Mouse (Mus musculus) inflammation-experienced regulatory T-cells, adult 6 months (primary cell): Measurements from ENCODE around the gene Nmrk1. TPM values are rescaled to one million over a fixed set of nuclear protein-coding genes. Genes with fewer than 3 reads are reported as not detected.
"Not testable (repeated sequence)": the region's sequence is repeated elsewhere in the genome, so short reads cannot be mapped to it uniquely, and the experiment has no call there.

ENCODE experiments used
- ATAC-seq: one replicate; pipeline ENCODE4 v1.8.0; 2017
- polyA plus RNA-seq, 3 experiments: library from polyadenylated mRNA; unstranded; fragments of 100-300 nt; shearing (Covaris generic); gene quantifications; one replicate each; pipeline ENCODE4 v1.2.1; 2017

Gene Nmrk1
- 10 to 100 TPM in 1 of 3 experiments, 1 to 10 TPM in 2; 6.7 to 16.1 (median 8.9) TPM for polyA plus RNA-seq

GRCm38 (mm10) chr19:18631644-18632219, at the start of gene Nmrk1, which contains the start of gene Ostf1:
Nmrk1 (plus strand) TSS chr19:18631950.
Ostf1 (minus strand) TSS chr19:18631823.
- peak; percentile 87 for ATAC-seq

- no peak for ATAC-seq
These were observed 49.5 kb upstream of the Nmrk1 start for GRCm38 (mm10) chr19:18582226-18582625.

GRCm38 (mm10) chr19:18582887-18583286, 48.9 kb upstream of the Nmrk1 start:
- no peak for ATAC-seq

- ATAC-seq = no peak
These were observed 48.0 kb upstream of the Nmrk1 start for GRCm38 (mm10) chr19:18583706-18584105.

GRCm38 (mm10) chr19:18584621-18585020, 47.1 kb upstream of the Nmrk1 start:
- no peak for ATAC-seq

GRCm38 (mm10) chr19:18587118-18587517, 44.6 kb upstream of the Nmrk1 start:
- ATAC-seq = no peak

- ATAC-seq = no peak
These were observed 43.5 kb upstream of the Nmrk1 start for GRCm38 (mm10) chr19:18588243-18588642.

GRCm38 (mm10) chr19:18588801-18589200, 42.9 kb upstream of the Nmrk1 start:
- ATAC-seq = not testable (repeated sequence)

- no peak for ATAC-seq
These were observed 42.5 kb upstream of the Nmrk1 start for GRCm38 (mm10) chr19:18589276-18589675.

- ATAC-seq = no peak
These were observed 41.5 kb upstream of the Nmrk1 start for GRCm38 (mm10) chr19:18590234-18590633.

- no peak for ATAC-seq
These were observed 40.8 kb upstream of the Nmrk1 start for GRCm38 (mm10) chr19:18590942-18591354.

- ATAC-seq = no peak
These were observed 38.8 kb upstream of the Nmrk1 start for GRCm38 (mm10) chr19:18592919-18593318.

GRCm38 (mm10) chr19:18593722-18594121, 38.0 kb upstream of the Nmrk1 start:
- no peak for ATAC-seq

- ATAC-seq = no peak
These were observed 34.9 kb upstream of the Nmrk1 start for GRCm38 (mm10) chr19:18596876-18597275.

- no peak for ATAC-seq
These were observed 34.0 kb upstream of the Nmrk1 start for GRCm38 (mm10) chr19:18597772-18598171.

GRCm38 (mm10) chr19:18598265-18598926, 33.4 kb upstream of the Nmrk1 start:
- peak; percentile 47 for ATAC-seq

- ATAC-seq = peak; percentile 45
These were observed 32.7 kb upstream of the Nmrk1 start for GRCm38 (mm10) chr19:18599051-18599450.

- ATAC-seq = peak; percentile 49
These were observed 32.1 kb upstream of the Nmrk1 start for GRCm38 (mm10) chr19:18599650-18600049.

- no peak for ATAC-seq
These were observed 31.1 kb upstream of the Nmrk1 start for GRCm38 (mm10) chr19:18600611-18601010.

GRCm38 (mm10) chr19:18603011-18603410, 28.7 kb upstream of the Nmrk1 start:
- peak; percentile 9 for ATAC-seq

GRCm38 (mm10) chr19:18607907-18608306, 23.8 kb upstream of the Nmrk1 start:
- peak; percentile 58 for ATAC-seq

GRCm38 (mm10) chr19:18608975-18609374, 22.8 kb upstream of the Nmrk1 start:
- no peak for ATAC-seq

GRCm38 (mm10) chr19:18614337-18614736, 17.4 kb upstream of the Nmrk1 start:
- ATAC-seq = no peak

- ATAC-seq = no peak
These were observed 16.0 kb upstream of the Nmrk1 start for GRCm38 (mm10) chr19:18615680-18616240.
